Mouse (Mus musculus): ENCODE measurements around the gene 4930595D18Rik.

DNA sequence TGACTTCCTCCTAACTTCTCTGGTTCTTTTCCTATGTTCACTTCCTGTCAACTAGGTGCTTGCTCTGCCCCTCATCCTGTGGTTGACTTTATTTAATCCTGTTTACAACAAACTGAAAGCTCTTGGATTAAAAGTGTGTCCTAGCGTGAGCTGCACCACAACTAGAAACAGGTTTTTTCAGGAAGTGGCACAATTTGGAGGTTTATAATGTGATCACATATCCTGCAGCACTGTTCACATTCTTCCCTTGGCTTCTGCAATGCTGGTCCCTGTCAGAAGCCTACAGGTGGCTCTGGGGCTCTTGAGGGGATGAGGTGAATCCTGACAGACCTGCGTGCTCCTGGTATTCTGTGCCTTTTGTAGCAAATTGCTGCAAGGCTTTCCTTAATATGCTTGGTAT lies 46.5 kb upstream of the 4930595D18Rik start:
- TF ChIP-seq CTCF (IDR thresholded peaks at IDR 0.05; ENCODE audit: control insufficient read depth, insufficient read depth, low read length), result no peak
- TF ChIP-seq POLR2A (IDR thresholded peaks at IDR 0.05; ENCODE audit: borderline replicate concordance, control insufficient read depth, low read depth, low read length), result no peak

Data from bone marrow, adult 2 months (tissue).